Mouse (Mus musculus): Measurements from ENCODE around the gene Cacna1e.

DNA sequence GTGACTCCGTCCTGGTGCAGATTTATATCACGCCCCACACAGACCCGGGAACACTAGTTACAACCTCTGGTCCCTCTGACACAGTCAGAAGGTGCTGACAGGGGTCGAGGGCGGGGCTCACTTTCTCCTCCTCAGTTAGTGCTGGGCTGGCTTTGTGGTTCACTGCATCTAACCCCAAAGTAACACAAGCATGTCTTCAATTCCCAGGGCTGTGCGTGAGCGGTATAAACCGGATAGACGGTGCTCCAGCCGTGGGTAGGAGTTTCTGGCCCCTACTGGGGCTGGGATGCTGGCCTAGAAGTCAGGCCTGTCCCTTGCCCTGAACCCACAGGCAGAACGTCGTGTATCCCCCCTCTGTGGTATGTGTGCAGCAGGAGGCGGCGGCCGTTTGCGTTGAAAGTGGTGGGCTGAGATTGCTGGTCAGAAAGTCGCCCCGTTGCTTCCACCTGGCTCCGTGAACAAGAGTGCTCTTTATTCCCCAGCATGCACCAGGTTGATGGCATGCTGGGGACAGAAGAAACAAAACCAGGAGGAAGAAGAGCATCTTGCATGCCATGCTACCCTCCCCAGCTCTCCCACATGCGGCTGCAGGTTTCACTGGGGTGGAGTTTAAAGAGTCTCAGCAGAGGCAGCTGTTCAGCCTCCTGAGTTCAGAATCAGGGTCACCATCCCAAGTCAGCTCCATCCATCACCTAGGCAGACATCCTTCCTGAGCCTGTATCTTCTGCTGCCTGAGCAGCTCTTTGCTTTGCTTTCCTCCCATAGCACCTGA lies 467.7 kb downstream of the Cacna1e start:
- no peak for TF ChIP-seq TCF12 (IDR thresholded peaks at IDR 0.05; ENCODE audit: low read depth, low read length)
- no peak for TF ChIP-seq CTCF (IDR thresholded peaks at IDR 0.05 in 2 of 3, conservative IDR thresholded peaks at IDR 0.05 in 1 of 3; ENCODE audit: control insufficient read depth in 1 of 3, insufficient read depth in 1 of 3, low read depth in 2 of 3, low read length in 3 of 3, poor library complexity in 1 of 3, severe bottlenecking in 1 of 3)
- TF ChIP-seq SIN3A (IDR thresholded peaks at IDR 0.05; ENCODE audit: low read length), result no peak
- no peak for TF ChIP-seq MEF2A (IDR thresholded peaks at IDR 0.05; ENCODE audit: extremely low read depth, insufficient replicate concordance, low read depth, low read length, poor library complexity, severe bottlenecking)
- no peak for TF ChIP-seq POLR2A (IDR thresholded peaks at IDR 0.05; ENCODE audit: control insufficient read depth in 1 of 2, insufficient read depth in 1 of 2, low read depth in 1 of 2, low read length in 2 of 2, poor library complexity in 1 of 2)
- no peak for TF ChIP-seq ZKSCAN1 (IDR thresholded peaks at IDR 0.05; ENCODE audit: low read depth, low read length)
- no peak for TF ChIP-seq MAFK (IDR thresholded peaks at IDR 0.05; ENCODE audit: borderline replicate concordance, low read depth, low read length)
- TF ChIP-seq ELF1 (IDR thresholded peaks at IDR 0.05; ENCODE audit: low read depth, low read length), result no peak
- TF ChIP-seq ZC3H11A (IDR thresholded peaks at IDR 0.05; ENCODE audit: low read depth, low read length), result no peak
- TF ChIP-seq RAD21 (IDR thresholded peaks at IDR 0.05; ENCODE audit: low read depth, low read length), result no peak
- TF ChIP-seq NELFE (IDR thresholded peaks at IDR 0.05; ENCODE audit: low read depth, low read length), result no peak
